Mouse (Mus musculus) gastrocnemius, postnatal 36 days (tissue): ENCODE data around the gene Ccl8. TPM values are rescaled to one million over a fixed set of nuclear protein-coding genes. Genes with fewer than 3 reads are reported as not detected.

ENCODE experiments used
- DNase-seq, 2 experiments: peaks; one replicate each; pipeline ENCODE4 v3.0.0; 2022
- intact Hi-C: fragments of 180-260 bp; cut with DNase I; formaldehyde crosslinking; loops from one replicate; pipeline ENCODE4 v1.15.1; 2025
- total RNA-seq, 2 experiments: library from RNA; stranded (reverse); gene quantifications; 2 replicates each; pipeline ENCODE4 v1.2.3; 2021

The Ccl8 gene
- total RNA-seq, 2 experiments from 2014 or later: 0.97 TPM; not detected in 1

- intact Hi-C loops: no loop called here
- no peak for DNase-seq
Measured at GRCm38 (mm10) chr11:82159126-82159525, 44.1 kb downstream of the Ccl8 start.

- no peak for DNase-seq
- intact Hi-C loops: no loop called here
Measured at GRCm38 (mm10) chr11:82163285-82163684, 48.3 kb downstream of the Ccl8 start.

Other genes starting within 250 kb of the Ccl8 start
- under 1 TPM in 1 of 2 experiments, not detected in 1; 0.10 TPM for gene Asic2, start 146.7 kb upstream of the Ccl8 start, total RNA-seq
- gene Ccl2, start 79.6 kb upstream of the Ccl8 start, total RNA-seq: not detected
- not detected for gene Gm17268, start 76.6 kb upstream of the Ccl8 start, total RNA-seq
- gene Ccl7, start 69.5 kb upstream of the Ccl8 start, total RNA-seq: not detected
- 10 to 100 TPM; 19.5 to 20.9 TPM for gene Ccl11, start 57.4 kb upstream of the Ccl8 start, total RNA-seq
- not detected for gene Ccl12, start 13.3 kb upstream of the Ccl8 start, total RNA-seq
- gene Ccl1, start 190.5 kb downstream of the Ccl8 start, total RNA-seq: not detected